Mouse (Mus musculus) gastrocnemius, adult 8-10 months (tissue): ENCODE measurements at regions not wholly inside any gene's neighbourhood (a gene's known extent, or its start where the extent isn't known, plus 50 kb on each side); places are given as distances from the start of the nearest gene placed in this dataset.
"Not testable (repeated sequence)": the region's sequence is repeated elsewhere in the genome, so short reads cannot be mapped to it uniquely, and the experiment has no call there.

ENCODE experiments used
- DNase-seq, 2 experiments: peaks; one replicate each; pipeline ENCODE4 v3.0.0; 2022; ENCODE audit warnings: low spot score in 2 of 2

DNA sequence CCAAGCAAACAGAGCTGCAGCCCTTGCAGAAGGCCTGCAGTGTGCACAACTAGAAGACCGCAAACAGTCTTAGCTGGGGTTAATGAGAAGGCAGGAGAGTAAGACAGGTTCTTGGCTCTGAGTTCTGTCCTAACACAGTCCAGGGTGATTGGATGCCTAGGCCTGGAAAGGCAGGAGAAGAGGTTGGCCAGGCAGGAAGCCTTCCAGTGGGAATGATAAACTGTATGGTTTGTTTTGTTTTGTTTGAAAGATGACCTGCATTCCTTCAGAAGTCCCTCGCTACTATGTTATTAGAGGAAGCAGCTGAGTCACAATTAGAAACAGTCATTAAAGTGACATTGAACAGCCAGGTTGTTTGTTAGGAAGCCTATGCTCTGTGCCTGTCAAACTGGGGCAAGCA lies 831.5 kb downstream of the Gm9195 start:
- DNase-seq, result no peak

DNA sequence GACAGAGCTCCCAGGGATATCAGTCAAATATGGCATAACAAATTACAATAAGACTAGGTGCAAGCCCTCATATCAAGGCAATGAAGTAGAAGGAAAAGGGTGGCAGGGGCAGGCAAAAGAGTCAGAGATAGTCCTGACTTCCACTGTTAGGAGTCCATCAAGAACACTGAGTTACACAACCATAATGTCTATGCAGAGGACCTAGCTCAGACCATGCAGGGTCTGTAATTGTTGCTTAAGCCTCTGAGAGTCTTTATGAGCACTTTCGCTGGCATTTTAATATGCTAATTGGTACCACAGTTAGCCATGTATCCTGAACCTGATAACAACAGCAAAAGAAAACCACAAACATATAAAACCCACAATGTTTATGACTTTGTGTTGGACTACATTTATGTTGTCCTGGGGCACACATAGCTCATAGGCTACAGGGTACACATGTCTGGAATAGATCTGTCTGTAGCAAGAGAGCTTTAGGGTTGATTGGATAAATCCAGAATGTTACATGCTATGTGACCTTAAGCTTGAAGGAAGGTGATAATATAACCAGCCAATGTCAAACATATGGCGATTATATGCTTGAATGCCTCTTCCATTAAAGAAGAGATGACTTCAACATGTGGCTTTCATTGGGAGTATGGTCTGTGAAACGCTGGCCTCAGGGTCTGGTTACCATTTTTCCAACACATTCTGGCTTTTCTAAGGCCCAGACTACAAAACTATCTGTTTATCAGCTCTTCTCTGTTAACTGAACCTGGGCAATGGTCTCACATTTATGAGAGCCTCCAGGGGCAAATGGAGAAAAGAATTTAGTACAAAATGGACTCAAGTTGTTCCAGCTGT lies 836.6 kb downstream of the Gm9195 start:
- DNase-seq, result no peak

DNA sequence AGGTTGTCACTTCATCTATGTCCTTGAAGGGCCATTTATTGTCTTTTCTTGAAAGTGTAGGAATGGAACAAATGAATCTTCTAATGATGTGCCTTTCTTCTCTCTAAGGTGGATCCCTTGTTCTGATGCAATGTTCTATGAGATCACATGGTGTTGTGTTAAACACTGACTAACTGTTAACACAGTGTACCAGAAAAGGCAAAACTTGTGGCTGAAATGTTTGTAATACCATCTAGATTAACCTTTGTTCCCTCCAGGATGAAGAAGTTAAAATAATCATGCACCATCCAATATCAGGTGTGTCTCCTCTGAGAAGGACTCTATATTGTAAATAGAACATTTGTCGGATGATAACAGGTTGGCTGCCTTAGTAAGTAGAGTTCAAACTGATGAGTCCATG lies 849.1 kb downstream of the Gm9195 start:
- DNase-seq, result no peak

DNA sequence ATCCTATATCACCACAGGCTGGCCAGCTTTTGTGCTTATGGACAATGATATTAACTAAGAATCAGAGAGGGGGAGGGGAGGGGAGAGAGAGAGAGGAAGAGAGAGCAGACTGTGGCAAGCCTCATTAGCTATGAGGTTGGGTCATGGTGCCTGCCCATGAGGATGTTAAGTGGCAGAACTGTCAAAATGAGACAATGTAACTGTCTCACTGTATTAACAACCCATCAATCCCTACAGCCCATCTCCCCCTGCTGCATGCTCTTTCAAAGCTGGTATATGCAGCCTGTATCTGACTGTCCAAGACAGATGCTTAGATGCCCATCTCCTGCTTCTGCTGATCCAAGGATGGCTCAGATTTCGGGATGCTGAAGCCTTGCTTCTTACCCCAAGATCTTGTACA lies 852.6 kb downstream of the Gm9195 start:
- no peak for DNase-seq

DNA sequence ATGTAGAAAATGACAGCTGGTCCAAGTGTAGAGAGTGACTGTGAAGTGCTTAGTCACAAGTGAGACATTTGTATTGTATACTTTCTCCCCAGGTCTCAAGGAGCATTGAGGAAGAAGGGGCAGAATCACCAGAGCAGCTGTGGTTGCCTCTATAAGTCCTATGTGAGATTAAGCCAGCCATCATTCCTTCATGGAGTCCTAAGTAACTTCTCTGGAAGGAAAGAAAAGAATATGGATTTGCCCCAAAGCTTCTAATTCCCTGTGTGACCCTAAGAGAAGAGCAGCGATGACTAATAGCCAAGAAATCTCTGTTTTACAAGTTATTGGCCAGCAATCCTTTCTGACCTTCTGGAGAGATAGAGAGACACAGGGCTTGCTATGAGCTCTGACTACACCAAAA lies 856.5 kb downstream of the Gm9195 start:
- no peak for DNase-seq

DNA sequence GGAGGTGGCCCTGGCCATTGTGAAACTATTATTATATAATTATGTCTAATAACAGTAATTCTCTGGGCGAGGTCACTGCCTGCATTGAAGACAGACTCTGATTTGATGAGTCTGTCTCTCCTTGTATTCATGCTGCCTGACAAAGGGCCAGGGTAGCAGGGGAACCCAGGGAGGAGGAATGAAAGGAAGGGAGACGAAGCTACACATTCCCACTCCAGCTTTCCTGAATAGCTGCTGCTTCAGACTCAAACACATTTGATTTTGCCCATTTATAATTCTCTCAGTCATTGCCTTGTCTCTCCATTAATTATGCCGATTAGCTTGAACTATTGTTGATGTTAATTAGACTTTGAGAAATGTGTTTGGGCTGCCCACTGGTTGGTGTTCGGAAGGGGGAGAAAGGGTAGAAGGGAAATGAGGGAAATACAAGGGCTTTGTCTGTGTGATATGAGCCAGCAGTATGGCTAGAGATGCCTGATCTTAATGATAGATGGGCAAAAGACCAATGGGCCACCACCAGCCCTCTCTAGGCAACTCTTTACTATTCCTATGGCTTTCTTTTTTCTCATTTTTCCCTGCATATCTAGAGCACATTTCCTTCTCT lies 881.8 kb downstream of the Gm9195 start:
- DNase-seq, result no peak

DNA sequence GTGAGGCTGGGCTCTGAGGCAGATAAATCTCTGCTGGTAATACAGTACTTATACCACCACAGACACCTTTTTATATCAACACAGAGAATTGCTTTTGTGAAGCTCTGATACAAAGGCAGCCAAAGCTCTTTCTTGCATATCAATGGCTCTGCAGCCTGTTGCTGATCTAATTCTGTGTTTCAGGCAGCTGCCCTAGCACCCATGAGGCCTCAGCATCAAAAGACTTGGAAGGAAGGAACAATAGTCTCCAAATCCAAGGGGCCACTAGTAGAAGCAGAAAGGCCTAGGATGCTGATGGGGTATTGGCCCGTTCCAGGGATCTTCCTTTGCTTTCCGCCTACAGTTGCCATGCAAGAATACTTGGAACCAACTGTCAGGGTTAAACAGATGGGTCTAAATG lies 887.9 kb downstream of the Gm9195 start:
- no peak for DNase-seq

DNA sequence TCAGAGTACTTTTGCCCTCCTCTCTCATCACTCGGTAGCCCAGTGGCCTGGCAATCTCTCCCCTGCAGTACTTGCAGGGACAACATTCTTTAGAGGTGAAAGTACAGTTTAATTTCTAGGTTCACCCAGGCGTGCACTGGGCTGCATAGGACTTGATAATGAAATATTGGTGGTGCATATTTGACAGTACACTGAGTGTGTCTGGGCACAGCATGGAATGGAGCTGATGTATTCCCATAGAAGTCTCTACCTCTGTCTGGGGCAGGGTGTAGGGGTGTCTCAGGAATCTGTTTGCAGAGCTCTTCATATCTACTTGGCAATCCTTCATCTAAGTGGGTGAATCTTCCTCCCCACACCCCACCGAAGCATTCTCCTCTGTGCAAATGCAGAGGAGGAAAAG lies 893.8 kb downstream of the Gm9195 start:
- DNase-seq, result no peak

DNA sequence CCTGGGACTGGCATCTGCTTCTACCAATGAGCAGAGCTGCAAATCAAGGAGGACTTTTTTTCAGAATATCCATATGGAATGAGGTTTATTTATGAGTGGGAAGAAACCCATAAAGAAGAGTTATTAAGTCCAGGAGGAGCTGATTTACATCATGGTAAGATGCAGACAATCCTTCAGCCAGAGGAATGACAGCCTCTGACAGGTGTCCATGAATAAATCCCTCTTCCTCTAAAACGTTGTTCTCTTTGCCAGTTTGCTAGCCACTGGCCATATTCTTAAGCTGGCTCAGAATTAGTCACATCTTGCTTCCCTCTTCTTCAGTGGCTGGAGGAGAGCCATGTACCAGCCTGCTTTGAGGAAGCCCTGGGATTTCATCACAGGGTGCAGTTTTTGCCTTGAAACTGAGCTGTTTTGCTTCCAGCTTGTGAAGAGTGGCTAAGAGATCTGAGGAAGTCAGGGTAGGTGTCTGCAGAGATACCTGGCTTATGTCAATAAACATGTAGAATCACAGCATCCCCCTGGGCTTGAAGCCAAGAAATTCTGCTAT lies 902.9 kb downstream of the Gm9195 start:
- DNase-seq, result no peak

DNA sequence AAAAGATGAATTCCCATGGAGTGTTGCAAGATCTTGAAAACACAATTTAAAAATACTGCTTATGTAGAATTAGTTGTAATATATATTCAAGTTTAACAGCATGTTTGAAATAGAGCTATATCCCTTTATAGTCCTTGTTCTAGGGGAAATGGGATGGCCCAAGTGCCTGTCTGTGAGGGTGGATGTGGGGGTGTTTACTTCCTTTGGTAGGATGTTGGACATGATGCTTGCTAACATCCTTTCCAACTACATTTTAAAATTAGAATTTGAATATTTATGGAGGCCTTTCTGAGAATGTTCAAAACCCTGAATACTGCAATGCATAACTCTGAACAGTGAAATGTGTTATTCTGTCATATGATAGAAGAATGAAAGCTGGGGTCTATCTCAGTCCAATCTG lies 903.6 kb downstream of the Gm9195 start:
- DNase-seq, result no peak

DNA sequence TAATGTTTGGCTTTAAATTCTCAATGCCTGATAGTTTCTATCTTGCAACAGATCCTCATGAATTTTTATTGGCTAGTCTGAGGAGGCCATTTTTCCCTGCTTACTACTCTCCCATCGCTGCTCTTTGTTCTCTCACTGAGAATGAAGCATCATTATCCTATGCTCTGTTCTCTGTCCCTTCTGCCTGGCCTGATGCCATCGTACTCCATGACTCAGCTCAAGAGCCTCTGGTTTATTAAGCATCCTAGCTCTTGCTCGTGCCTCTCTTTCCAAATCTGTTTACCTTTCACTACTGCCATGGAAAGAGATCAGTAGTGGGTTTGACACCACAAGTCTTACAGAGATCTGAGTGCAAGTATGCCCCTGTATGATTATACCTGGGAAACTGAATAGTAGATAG lies 926.8 kb downstream of the Gm9195 start:
- DNase-seq, result no peak

DNA sequence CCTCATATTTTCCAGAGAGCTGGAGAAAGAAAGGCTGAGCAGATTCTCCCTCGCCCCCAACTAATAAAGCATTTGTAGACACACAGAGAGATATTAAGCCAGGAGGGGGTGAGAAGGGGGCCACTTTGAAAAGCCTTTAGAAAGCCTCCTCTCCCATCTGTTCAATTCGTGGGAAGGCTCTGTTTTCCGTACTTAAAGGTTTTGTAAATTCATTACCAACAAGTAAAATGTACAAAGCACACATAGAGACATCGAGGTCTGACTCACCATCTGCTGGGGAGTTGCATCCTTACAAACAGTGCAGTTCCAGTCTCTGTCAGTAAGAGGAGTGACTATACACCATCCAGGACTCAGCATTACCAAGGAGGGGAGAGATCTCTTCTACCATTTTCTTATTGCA lies 929.7 kb downstream of the Gm9195 start:
- no peak for DNase-seq

DNA sequence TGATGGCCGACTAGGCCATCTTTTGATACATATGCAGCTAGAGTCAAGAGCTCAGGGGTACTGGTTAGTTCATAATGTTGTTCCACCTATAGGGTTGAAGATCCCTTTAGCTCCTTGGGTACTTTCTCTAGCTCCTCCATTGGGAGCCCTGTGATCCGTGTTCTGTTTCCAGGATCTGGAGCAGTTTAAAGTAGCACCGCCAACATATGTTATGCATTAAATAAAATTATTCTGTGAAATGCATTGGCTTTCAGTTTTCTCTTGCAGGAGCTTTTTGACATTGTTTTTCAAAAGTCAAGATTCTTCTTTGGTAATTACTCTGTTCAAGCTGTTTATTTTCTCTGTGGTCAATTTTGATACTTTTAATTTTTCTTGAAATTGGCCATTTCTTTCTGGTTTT lies 937.3 kb downstream of the Gm9195 start:
- not testable (repeated sequence) for DNase-seq

DNA sequence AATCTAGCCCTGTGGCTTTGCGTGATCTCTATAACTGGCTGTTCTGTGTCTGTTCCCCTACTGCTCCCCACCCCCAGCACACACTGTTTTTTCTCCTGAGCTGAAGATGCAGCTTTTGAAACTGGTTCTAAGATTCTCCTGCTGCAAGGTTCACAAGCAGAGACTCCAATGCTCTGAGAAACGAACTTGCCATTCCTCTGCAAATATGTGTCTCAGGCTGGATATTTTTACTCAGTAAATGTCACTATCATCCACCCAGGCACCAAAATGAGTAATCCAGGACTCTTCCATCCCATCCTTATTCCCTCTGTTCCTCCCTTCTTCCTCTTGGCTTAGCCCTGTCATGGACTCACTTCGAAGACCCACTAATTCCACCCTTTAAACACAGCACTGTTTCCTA lies 943.9 kb upstream of the Fam160b2 start:
- no peak for DNase-seq

DNA sequence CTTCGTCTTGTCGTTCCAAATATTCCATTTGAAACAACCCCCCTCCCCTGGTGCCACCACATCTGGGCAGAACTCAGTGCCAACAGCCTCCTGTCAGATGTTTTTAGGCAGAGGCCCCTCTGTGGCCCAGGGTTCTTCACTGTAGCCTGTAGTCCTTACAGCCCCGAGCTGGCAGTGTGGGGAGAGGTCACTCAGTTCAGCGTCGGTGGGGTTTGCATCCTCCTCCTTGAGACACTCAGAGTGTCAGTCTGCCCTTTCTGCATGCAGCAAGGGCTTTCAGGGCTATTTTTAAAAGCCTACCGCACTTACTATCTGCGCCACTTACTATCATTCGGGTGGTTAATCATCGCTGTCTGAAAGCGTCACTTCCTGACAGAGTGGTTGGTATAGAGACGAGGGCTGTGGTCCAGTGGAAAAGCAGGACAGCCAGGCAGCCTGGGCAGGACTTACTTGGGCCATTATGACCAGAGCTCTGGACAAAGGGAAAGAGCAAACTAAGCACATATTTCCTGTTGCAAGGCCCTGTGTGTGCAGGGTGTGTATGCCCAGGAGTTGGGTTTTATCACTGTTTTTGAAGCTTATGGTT lies 932.5 kb upstream of the Fam160b2 start:
- DNase-seq, result no peak

DNA sequence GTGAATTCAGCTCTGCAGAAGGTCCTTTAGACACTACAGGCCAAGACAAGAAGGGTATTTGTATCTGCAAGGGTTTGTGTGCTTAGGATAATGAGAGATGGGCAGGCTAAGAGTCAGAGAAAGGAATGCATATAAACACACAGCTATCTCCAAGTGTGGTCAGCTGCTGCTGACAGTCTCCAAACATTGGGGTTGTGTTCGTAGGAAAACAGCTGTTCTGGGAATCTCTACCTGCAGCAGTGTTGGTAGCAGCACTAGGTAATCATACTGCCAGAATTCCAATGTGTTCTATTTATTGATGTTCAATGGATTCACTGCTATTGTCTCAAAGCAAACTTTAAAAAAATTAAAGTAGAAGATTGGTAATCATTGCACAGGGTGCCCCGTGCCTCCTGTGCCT lies 931.7 kb upstream of the Fam160b2 start:
- no peak for DNase-seq

DNA sequence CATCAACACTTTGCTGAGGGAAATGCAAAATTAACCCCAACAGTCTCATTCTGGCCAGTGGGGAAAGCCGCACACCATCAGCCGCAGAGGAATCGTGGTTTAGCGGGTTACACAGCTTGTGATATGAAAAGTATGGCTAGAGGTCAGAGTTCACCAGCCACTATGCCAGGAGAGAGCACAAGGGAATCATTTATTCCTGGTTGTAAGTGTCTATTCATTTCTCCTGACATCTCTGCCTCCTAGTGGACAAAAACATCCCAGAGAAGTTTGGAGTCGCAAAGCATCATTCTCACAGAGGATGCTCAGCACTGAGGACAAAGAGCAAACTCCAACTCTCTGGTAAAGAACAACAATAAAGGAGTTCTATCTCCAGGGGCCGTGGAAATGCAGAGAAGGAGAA lies 930.8 kb upstream of the Fam160b2 start:
- DNase-seq, result no peak

DNA sequence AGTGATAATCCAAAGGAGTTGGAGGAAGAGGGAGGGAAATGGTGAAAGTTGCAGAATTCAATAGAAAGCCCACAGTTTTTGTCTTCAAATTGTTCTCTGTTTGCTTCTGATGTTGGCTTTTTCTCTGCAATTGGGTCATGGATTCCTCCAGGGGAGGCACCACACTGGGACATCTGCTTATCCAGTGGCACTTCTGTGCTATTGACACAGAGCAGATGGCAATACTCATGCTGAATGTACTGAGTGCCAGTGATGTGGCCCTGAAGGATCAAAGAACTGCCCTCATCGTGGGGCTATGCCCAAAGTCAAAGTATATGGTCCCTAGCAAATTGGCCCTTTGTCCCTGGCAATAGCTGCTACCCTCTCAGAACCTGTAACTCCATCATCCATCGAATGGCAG lies 918.9 kb upstream of the Fam160b2 start:
- DNase-seq, result no peak

DNA sequence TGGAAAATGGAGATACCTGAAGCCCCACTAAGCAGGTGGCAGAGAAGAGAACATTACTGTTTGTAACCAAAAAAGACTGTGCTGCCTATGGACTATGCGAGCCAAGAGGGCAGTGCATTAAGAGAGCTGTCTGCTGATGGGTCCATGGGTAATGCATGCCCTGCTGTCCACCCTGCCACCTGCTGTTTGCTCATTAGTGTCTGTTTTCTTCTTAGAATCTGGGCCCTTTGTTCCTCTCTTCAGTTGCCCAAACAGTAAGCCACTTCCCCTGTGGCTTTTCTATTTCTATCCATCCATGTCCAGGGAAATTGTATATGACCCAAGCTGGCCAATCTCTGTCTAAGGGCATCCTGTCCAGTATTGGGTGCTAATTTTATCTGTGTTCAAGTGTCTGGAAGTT lies 901.2 kb upstream of the Fam160b2 start:
- DNase-seq, result no peak

DNA sequence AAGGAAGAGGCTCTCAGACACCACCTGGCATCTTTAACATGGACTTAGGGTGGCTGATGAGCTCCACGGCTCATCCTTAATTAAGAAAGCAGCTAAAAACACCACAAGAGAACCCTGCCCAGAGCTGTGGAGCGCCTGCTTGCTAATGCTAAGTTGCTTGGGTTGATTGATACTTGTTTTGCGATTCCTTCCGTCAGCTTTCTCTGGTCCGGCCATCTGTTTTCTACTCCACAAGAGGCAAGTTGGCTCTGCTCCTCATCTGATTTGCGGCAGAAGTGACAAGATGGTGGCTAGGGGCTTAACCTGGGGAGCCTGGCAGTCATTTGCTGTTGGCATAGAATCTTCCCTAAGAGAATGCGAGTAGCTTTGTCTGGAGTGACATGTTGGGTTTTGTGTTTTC lies 891.6 kb upstream of the Fam160b2 start:
- no peak for DNase-seq

DNA sequence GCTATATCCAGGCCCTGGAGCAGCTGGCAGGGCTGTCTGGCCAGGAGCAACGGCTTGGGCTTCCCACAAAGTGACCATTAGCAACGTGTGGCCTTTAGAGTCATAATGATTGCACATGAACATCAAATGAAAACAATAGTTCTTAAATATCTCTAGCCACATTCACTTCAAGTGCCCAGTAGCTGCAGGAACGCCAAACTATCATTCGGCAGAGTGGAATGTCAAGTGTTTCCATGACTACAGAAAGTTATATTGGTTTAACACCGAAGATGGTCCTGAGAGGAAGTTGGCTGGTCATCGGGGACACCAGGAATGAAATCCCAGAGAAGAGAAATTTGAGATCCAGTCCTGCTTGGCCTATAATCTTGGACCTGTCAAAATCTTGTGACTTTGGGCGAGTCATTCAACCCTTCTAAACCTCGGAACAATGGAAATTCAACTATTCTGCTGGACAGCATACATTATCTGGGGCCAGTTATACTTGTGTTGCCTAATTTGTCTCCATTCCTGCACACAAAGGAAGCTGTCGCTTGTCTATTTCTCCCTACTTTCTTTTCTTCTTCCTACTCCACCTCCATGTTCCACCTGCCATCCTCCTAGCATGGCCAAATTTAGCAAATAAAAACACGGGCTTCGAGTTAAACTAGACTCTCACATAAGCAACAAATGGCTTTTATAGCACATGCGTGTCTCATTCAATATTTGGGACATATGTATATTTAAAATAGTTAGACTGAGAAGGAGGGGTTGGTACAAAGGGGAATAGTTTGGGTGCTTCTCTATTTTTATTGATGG lies 886.7 kb upstream of the Fam160b2 start:
- DNase-seq, result no peak

DNA sequence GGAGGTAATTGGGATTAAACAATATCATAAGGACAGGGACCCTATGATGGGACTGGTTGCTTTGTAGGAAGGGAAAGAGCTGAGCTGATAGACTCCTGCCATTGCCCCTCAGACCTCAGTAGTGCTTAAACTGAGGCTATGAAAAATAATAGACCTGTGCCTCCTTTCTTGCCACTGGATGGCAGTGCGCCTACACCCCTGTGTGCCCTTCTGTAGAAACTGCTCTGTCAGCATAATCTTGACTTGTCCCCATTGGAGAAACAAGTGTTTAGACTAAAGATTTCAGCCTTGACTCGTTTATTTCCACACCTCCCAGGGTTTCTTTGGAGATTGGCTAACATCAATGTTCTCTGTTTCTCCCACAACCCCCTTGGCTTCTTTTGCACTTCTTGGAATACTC lies 876.0 kb upstream of the Fam160b2 start:
- DNase-seq, result no peak
